Mouse (Mus musculus): ENCODE data around the gene Rtn3.

DNA sequence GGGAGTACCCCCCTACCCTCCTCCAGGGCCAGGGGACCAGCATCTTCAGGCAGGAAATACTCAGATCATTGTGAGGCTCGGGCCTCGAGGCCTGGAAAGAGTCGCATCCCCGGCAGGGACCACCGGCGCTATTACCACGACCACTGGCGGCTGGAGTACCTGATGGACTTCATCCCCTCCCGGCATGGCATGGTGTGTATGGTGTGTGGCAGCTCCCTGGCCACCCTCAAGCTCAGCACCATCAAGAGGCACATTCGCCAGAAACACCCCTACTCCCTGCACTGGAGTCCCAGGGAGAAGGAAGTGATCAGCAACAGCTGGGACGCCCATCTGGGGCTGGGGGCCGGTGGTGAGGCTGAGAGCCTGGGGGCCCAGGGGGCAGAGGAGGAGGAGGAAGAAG lies 63.0 kb downstream of the Rtn3 start:
- no peak for TF ChIP-seq EP300 (IDR thresholded peaks at IDR 0.05; ENCODE audit: low read depth)
- no peak for TF ChIP-seq CTCF (IDR thresholded peaks at IDR 0.05; ENCODE audit: low read depth)
